Mouse (Mus musculus) ES-Bruce4 (cell line): ENCODE measurements around the gene Eri3.

Experiments used
- CTCF ChIP-seq: IDR thresholded peaks from one replicate; pipeline ENCODE4 v1.8.1; 2011; ENCODE audit warnings: low read depth, low read length
- EP300 ChIP-seq: IDR thresholded peaks from 2 replicates; pipeline ENCODE4 v1.6.1; 2011; ENCODE audit warnings: low read depth, low read length; ENCODE audit not compliant: insufficient read depth
- POLR2A ChIP-seq: IDR thresholded peaks from one replicate; pipeline ENCODE4 v1.8.1; 2011; ENCODE audit warnings: low read length; ENCODE audit not compliant: insufficient read depth

GRCm38 (mm10) chr4:117563967-117564366, 13.8 kb downstream of the Eri3 start:
- TF ChIP-seq CTCF (no peak), EP300 (no peak), POLR2A (no peak)
